Mouse (Mus musculus): Measurements from ENCODE around the gene Aqp6.

Gene Aqp6

DNA sequence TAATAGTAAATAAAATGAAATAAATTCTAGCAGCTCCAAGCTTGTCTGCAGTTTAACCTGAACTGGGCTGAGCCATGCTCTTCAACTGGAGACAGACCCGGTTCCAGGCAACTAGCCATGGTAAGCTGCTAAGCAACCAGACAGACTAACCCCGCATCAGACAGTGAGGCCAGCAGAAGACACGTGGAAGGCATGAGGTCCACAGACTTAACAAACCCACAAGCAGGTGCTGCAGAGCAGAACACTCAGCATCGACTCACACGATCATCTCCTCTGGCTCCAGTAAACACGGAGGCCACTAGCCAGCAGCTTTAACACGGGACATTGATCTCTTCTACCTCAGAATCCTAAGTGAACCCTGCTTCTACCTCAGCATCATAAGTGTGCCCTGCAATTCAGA, 43.6 kb downstream of the Aqp6 start:
- no peak for DNase-seq (ENCODE audit: low spot score in 2 of 2)

DNA sequence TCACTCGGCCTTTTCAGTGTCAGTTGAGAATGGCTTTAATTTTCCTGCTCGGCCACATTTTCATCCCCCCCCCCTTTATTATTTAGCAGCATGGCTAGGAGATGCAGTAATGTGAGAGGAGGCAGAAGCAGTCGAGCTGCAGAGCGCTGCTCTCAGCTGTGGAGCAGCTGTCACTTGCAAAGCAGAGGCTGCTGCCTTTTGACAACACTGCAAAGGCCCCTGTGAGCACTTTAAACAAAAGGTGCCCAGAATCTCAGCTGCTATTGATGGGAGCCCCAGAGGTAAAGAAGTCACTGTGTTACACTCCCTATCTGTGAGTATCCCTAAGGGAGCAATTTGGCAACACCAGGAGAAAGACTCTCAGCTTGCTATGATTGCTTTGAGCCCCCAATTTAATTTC, 47.1 kb downstream of the Aqp6 start:
- no peak for DNase-seq (ENCODE audit: low spot score in 2 of 2)

- no peak for DNase-seq (ENCODE audit: low spot score in 2 of 2)
These were observed 48.0 kb downstream of the Aqp6 start for GRCm38 (mm10) chr15:99649067-99649761.

GRCm38 (mm10) chr15:99650304-99650703, 49.1 kb downstream of the Aqp6 start:
- no peak for DNase-seq (ENCODE audit: low spot score in 2 of 2)

DNA sequence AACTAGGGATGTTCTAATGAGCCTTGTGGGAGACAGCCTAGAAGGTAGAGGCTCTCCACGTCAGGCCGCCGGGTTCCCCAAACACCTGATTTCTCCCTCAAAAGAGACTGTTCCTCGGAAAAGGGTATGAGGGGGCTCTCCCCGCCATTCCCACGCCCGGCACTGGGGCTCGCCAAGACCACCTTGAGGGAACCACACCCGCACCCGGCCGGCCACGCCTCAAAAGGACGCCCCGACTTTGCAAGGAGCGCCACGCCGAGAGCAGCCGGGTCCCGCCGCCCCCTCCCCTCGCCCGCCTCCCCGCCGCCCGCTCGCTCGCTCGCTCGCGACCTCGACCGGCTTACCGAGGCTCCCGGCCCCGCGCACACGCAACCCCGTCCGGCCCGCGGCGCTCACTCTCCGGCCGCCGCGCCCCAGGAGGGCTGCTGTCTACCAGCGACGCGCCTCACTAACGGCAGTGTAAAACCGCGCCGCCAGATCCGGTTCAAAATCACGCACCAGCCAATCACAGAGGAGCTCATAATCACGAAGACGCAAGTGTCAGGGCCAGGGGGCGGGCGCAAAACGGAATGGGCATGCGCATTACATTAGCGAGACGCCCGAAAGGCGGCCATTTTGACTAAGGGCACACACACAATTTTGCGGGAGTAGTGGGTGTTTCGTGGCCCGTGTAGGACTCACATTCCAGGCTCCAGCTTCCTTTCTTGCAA, 50.1 kb downstream of the Aqp6 start, which contains the start of gene Racgap1:
Gene Racgap1, minus strand, starts transcription at position 494 of the 710 bp plus-strand sequence.
- peak; percentile 95 to 98 for DNase-seq (ENCODE audit: low spot score in 2 of 2)

- no peak for DNase-seq (ENCODE audit: low spot score in 2 of 2)
These were observed 51.0 kb downstream of the Aqp6 start for GRCm38 (mm10) chr15:99651984-99652872.

DNA sequence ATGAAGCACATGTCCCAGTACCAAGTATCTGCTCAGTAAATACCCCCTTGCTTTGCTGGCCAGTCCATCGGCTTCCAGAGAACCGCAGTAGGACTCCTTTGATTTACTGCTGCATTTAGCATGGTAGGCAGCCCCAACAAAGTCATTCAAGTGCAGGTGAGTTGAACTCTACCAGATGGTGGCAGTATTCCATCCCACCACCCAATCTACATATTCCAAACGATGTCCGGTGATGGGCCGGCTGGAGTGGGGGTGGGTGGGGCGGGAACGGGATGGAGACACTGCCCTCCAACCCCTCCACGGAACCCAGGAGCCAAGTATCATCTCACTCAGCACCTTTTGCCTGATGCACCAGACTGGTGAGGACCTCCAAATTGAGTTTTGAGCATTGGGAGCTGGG, 52.1 kb downstream of the Aqp6 start:
- no peak for DNase-seq (ENCODE audit: low spot score in 2 of 2)

DNA sequence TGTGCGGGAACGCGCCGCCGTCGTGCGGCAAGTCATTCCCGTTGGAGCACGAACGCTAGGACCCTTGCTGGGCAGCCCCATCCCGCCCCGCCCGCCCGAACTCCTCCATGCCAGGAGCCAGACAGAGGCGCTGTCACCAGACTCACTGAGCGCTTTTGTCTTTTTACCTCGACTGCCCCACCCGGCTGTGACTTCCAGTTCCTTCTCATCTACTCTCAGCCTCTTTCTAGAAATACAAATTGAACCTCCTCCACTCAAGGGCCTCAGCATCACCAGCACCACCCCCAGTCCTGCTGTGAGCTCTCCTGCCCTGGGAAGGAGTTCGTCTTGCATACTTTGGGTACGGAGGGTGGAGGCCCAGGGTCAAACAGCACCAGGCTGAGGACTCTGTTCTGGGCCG, 52.7 kb downstream of the Aqp6 start:
- no peak for DNase-seq (ENCODE audit: low spot score in 2 of 2)

All from frontal cortex, postnatal 36 days (tissue).